Mouse (Mus musculus): Measurements from ENCODE around the gene Mt2. TPM values are rescaled to one million over a fixed set of nuclear protein-coding genes. Genes with fewer than 3 reads are reported as not detected.
"Not testable (repeated sequence)": the region's sequence is repeated elsewhere in the genome, so short reads cannot be mapped to it uniquely, and the experiment has no call there.

The Mt2 gene
- 29.4 and 47.5 TPM in 2 replicates for polyA plus RNA-seq (2014; fragmentation: Nextera tagmentation; extraction: Ambion mirVana)

GRCm38 (mm10) chr8:94172075-94172808, at the start of gene Mt2:
TSS of gene Mt2 (plus strand) at chr8:94172664.
- Histone ChIP-seq H3K4me3 (ENCODE audit: low read depth, low read length) (peak within 1 kb of the TSS; percentile 47), H3K4me1 (ENCODE audit: control insufficient read depth, insufficient read depth, low read length) (peaks cover 15% of the 10 kb centered on the region), H3K27me3 (replicated peaks; ENCODE audit: control insufficient read depth, insufficient read depth, low read length) (peaks cover 34% of the 10 kb centered on the region), H3K9ac (ENCODE audit: low read length) (peak within 1 kb of the TSS; percentile 59), H3K36me3 (ENCODE audit: control insufficient read depth, insufficient read depth, low read length) (no peaks in the 10 kb centered on the region), H3K27ac (ENCODE audit: low read depth, low read length) (no peak within 1 kb of the TSS; the same call in 1 of the 2 replicates), H3K9me3 (replicated peaks; ENCODE audit: control insufficient read depth, low read length) (no peaks in the 10 kb centered on the region), H3K4me2 (ENCODE audit: low read length) (peak within 1 kb of the TSS; percentile 97)
- WGBS = under 1% methylated on average over 52 of the region's 56 CpGs
- DNase-seq (ENCODE audit: low spot score) (peak; percentile 56), ATAC-seq (peak; percentile 74)

DNA sequence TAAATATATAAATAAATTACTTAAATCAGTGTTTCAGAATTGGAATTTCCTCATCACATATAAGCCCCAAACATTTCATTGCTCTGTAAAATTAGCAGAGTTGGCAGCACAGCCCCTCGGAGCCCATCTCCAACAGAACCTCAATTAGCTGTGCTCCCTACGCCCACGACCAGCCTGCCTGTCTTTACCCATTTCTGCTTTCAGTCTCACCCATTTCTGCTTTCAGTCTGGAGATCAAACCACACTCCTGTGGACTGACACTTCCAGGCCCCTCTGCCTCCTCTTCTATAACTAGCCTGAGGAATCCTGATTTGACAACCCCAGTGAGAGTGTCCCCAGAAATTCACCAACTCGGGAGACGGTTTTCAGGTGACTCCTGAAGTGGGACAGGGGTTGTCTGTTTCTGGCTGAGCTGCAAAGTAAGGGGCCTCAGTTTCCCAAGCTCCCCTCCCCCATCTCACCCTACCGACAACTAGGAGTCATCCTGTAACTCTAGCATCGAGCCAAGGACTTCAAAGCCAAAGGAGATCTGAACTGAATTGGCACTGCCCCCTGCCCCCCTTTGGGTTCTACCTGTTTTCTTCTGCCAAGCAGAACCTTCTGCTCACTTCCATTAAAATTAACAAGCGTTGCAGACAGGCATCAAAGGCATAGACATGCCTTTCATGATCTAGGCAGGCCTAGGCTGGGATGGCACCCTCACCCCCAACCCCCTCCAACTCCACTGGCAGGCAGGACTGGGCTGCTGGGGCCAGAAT, 49.6 kb upstream of the Mt2 start:
- H3K9me3 ChIP-seq (replicated peaks; ENCODE audit: control insufficient read depth, low read length) = no peaks in the 10 kb centered on the region
- no peak overlapping the region for H3K9ac ChIP-seq (ENCODE audit: low read length)
- H3K4me3 ChIP-seq (ENCODE audit: low read depth, low read length) = no peak overlapping the region
- no peak overlapping the region for H3K27ac ChIP-seq (ENCODE audit: low read depth, low read length)
- no peaks in the 10 kb centered on the region for H3K36me3 ChIP-seq (ENCODE audit: control insufficient read depth, insufficient read depth, low read length)
- peaks cover 44% of the 10 kb centered on the region for H3K4me1 ChIP-seq (ENCODE audit: control insufficient read depth, insufficient read depth, low read length)
- ATAC-seq (no peak), DNase-seq (ENCODE audit: low spot score) (peak; percentile 31)
- H3K27me3 ChIP-seq (replicated peaks; ENCODE audit: control insufficient read depth, insufficient read depth, low read length) = no peaks in the 10 kb centered on the region
- no peak overlapping the region for H3K4me2 ChIP-seq (ENCODE audit: low read length)
- WGBS = 44% methylated on average over 8 of the region's 8 CpGs

DNA sequence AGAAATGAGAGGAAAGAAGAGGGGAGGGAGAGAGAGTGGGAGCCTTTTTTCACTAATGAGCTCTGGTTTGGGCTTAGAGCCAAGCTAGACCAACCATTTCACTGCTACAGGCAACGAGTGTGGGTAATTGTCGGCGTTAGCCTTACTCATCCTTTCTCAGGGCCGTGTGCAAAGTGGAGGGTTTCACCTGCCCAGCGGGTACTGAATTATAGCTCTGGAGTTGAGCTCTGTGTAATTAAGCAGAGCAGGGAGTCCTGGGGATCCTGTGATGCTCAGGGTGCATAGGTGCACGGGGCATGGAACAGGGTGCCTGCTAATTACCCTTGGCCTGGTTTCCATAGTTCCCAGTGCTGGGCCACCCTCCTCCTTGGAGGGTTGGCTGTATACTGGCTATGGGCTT, 44.8 kb upstream of the Mt2 start:
- WGBS = 23% methylated on average over 6 of the region's 6 CpGs
- ATAC-seq = peak; percentile 62
- no peaks in the 10 kb centered on the region for H3K27me3 ChIP-seq (replicated peaks; ENCODE audit: control insufficient read depth, insufficient read depth, low read length)
- peak; percentile 84 for DNase-seq (ENCODE audit: low spot score)
- H3K4me1 ChIP-seq (ENCODE audit: control insufficient read depth, insufficient read depth, low read length) = peaks cover 19% of the 10 kb centered on the region; the same call in 1 of the 2 replicates
- no peak overlapping the region for H3K4me2 ChIP-seq (ENCODE audit: low read length)
- peak overlapping the region; percentile 15; the same call in 1 of the 2 replicates for H3K27ac ChIP-seq (ENCODE audit: low read depth, low read length)
- H3K9me3 ChIP-seq (replicated peaks; ENCODE audit: control insufficient read depth, low read length) = no peaks in the 10 kb centered on the region
- H3K4me3 ChIP-seq (ENCODE audit: low read depth, low read length) = no peak overlapping the region
- H3K9ac ChIP-seq (ENCODE audit: low read length) = no peak overlapping the region
- H3K36me3 ChIP-seq (ENCODE audit: control insufficient read depth, insufficient read depth, low read length) = no peaks in the 10 kb centered on the region

DNA sequence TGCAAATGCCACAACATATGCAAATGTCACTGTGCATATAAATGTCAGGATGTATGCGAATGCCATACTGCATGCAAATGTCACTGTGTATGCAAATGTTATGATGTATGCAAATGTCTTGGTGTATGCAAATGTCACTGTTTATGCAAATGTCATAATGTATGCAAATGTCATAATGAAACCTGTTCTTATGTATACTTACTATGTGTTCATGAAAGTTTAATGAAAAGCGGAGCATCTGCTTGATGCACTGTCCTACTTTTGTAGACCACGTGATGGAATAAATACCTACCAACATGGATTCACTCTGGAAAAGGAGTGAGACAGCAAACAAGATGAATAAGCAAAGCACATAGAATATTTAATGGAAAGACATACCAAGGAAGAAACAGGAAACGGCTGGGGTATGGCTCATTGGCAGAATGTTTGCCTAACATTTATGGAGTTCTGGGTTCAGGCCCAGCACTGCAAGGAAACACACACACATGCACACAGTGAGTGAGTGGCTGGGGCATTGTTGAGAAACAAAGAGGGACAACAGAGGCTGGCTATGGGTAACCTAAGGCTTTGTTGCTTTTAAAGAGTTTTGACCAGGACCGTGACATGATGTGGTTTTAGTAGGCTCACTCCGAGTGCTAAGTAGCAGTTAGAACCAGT, 43.2 kb upstream of the Mt2 start:
- 66% methylated on average over 6 of the region's 6 CpGs for WGBS
- no peaks in the 10 kb centered on the region for H3K9me3 ChIP-seq (replicated peaks; ENCODE audit: control insufficient read depth, low read length)
- ATAC-seq = peak; percentile 69
- H3K27ac ChIP-seq (ENCODE audit: low read depth, low read length) = no peak overlapping the region
- DNase-seq (ENCODE audit: low spot score) = peak; percentile 60
- H3K9ac ChIP-seq (ENCODE audit: low read length) = no peak overlapping the region
- H3K27me3 ChIP-seq (replicated peaks; ENCODE audit: control insufficient read depth, insufficient read depth, low read length) = no peaks in the 10 kb centered on the region
- H3K36me3 ChIP-seq (ENCODE audit: control insufficient read depth, insufficient read depth, low read length) = no peaks in the 10 kb centered on the region
- H3K4me1 ChIP-seq (ENCODE audit: control insufficient read depth, insufficient read depth, low read length) = peaks cover 9% of the 10 kb centered on the region; the same call in 1 of the 2 replicates
- H3K4me2 ChIP-seq (ENCODE audit: low read length) = no peak overlapping the region
- no peak overlapping the region for H3K4me3 ChIP-seq (ENCODE audit: low read depth, low read length)

DNA sequence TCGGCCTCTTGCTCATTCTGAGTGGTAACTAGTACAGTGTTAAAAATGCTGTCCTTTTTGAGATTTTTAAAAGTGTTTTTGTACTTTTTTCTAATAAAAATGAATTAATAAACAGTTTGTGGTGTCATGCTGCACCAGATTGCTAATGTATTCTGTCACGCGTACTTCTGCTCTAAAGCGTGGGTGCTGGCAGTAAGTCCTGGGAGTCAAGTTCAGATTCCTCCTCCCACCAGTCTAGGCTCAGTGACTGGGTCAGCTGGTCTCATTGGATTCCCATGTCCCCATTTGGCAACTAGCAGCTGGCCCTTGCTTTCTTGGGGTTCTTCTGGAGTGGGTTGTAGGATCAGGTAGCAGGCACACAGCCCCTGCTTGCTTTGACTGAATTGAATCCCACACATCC, 42.3 kb upstream of the Mt2 start:
- 91% methylated on average over 4 of the region's 4 CpGs for WGBS
- H3K9me3 ChIP-seq (replicated peaks; ENCODE audit: control insufficient read depth, low read length) = no peaks in the 10 kb centered on the region
- H3K9ac ChIP-seq (ENCODE audit: low read length) = no peak overlapping the region
- no peak overlapping the region for H3K4me3 ChIP-seq (ENCODE audit: low read depth, low read length)
- no peak overlapping the region for H3K27ac ChIP-seq (ENCODE audit: low read depth, low read length)
- ATAC-seq (no peak), DNase-seq (ENCODE audit: low spot score) (no peak)
- H3K4me1 ChIP-seq (ENCODE audit: control insufficient read depth, insufficient read depth, low read length) = peaks cover 9% of the 10 kb centered on the region; the same call in 1 of the 2 replicates
- H3K4me2 ChIP-seq (ENCODE audit: low read length) = no peak overlapping the region
- H3K27me3 ChIP-seq (replicated peaks; ENCODE audit: control insufficient read depth, insufficient read depth, low read length) = no peaks in the 10 kb centered on the region
- no peaks in the 10 kb centered on the region for H3K36me3 ChIP-seq (ENCODE audit: control insufficient read depth, insufficient read depth, low read length)

- no peaks in the 10 kb centered on the region for H3K27me3 ChIP-seq (replicated peaks; ENCODE audit: control insufficient read depth, insufficient read depth, low read length)
- no peak for ATAC-seq
Observed at GRCm38 (mm10) chr8:94132096-94132495, 40.4 kb upstream of the Mt2 start.

GRCm38 (mm10) chr8:94134601-94135000, 37.9 kb upstream of the Mt2 start:
- not testable (repeated sequence) for H3K4me1 ChIP-seq (ENCODE audit: control insufficient read depth, insufficient read depth, low read length); H3K4me2 ChIP-seq (ENCODE audit: low read length); H3K9me3 ChIP-seq (replicated peaks; ENCODE audit: control insufficient read depth, low read length); H3K27me3 ChIP-seq (replicated peaks; ENCODE audit: control insufficient read depth, insufficient read depth, low read length); H3K36me3 ChIP-seq (ENCODE audit: control insufficient read depth, insufficient read depth, low read length); ATAC-seq; H3K9ac ChIP-seq (ENCODE audit: low read length); H3K4me3 ChIP-seq (ENCODE audit: low read depth, low read length); H3K27ac ChIP-seq (ENCODE audit: low read depth, low read length); DNase-seq (ENCODE audit: low spot score)
- WGBS = 92% methylated on average over 3 of the region's 3 CpGs

More at GRCm38 (mm10) chr8:94132096-94132495, 40.4 kb upstream of the Mt2 start:
- H3K27ac ChIP-seq (ENCODE audit: low read depth, low read length) = no peak overlapping the region
- peaks cover 9% of the 10 kb centered on the region; the same call in 1 of the 2 replicates for H3K4me1 ChIP-seq (ENCODE audit: control insufficient read depth, insufficient read depth, low read length)
- H3K4me2 ChIP-seq (ENCODE audit: low read length) = no peak overlapping the region
- DNase-seq (ENCODE audit: low spot score) = no peak
- H3K36me3 ChIP-seq (ENCODE audit: control insufficient read depth, insufficient read depth, low read length) = no peaks in the 10 kb centered on the region
- 83% methylated on average over 5 of the region's 5 CpGs for whole genome bisulfite sequencing
- no peak overlapping the region for H3K9ac ChIP-seq (ENCODE audit: low read length)
- no peaks in the 10 kb centered on the region for H3K9me3 ChIP-seq (replicated peaks; ENCODE audit: control insufficient read depth, low read length)
- no peak overlapping the region for H3K4me3 ChIP-seq (ENCODE audit: low read depth, low read length)

DNA sequence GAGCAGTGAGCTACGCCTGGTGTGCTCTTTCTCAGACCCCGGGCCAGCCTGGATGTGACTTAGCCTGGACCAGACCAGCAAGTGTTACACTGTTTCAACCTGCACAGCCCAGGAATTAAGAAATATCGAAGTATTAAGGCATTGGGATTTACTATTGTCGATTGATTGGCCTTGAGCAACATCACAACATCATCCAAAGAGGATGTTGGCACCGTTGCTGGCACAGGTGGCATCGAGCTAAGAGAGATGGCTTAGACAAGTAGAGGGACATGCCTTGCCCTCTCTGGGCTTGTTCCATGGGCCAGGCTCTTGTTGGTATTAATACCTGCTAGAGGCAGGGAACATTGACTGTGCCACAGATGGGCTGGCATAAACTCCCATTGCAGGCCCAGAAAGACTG, 36.9 kb upstream of the Mt2 start:
- Histone ChIP-seq H3K4me3 (ENCODE audit: low read depth, low read length) (no peak overlapping the region), H3K27me3 (replicated peaks; ENCODE audit: control insufficient read depth, insufficient read depth, low read length) (no peaks in the 10 kb centered on the region), H3K9me3 (replicated peaks; ENCODE audit: control insufficient read depth, low read length) (no peaks in the 10 kb centered on the region), H3K4me2 (ENCODE audit: low read length) (no peak overlapping the region), H3K4me1 (ENCODE audit: control insufficient read depth, insufficient read depth, low read length) (no peaks in the 10 kb centered on the region), H3K9ac (ENCODE audit: low read length) (no peak overlapping the region), H3K27ac (ENCODE audit: low read depth, low read length) (no peak overlapping the region), H3K36me3 (ENCODE audit: control insufficient read depth, insufficient read depth, low read length) (no peaks in the 10 kb centered on the region)
- ATAC-seq = no peak
- no peak for DNase-seq (ENCODE audit: low spot score)
- WGBS = 90% methylated on average over 6 of the region's 6 CpGs
